Mouse (Mus musculus) T-cell, adult 2 months (primary cell): ENCODE data around the gene Magee2.
"Not testable (repeated sequence)": the region's sequence is repeated elsewhere in the genome, so short reads cannot be mapped to it uniquely, and the experiment has no call there.

Experiments
- DNase-seq: peaks from one replicate; pipeline ENCODE4 v3.0.0; 2022; ENCODE audit warnings: low spot score

The Magee2 gene

GRCm38 (mm10) chrX:104856751-104857341 lies at the start of gene Magee2:
Gene Magee2 (minus strand): TSS chrX:104857267.
- DNase-seq, result peak; percentile 0

- no peak for DNase-seq
These were observed 3.5 kb downstream of the Magee2 start for GRCm38 (mm10) chrX:104853610-104854009.

- DNase-seq, result not testable (repeated sequence)
These were observed 39.5 kb downstream of the Magee2 start for GRCm38 (mm10) chrX:104817583-104817982.

GRCm38 (mm10) chrX:104816987-104817386 lies 40.1 kb downstream of the Magee2 start:
- not testable (repeated sequence) for DNase-seq

- not testable (repeated sequence) for DNase-seq
These were observed 43.4 kb downstream of the Magee2 start for GRCm38 (mm10) chrX:104813704-104814103.
